Mouse (Mus musculus) stomach, embryonic 15.5 days (tissue): ENCODE measurements around the gene Blzf1. TPM values are rescaled to one million over a fixed set of nuclear protein-coding genes. Genes with fewer than 3 reads are reported as not detected.

Experiments used
- ATAC-seq: fragments of 200-750 bp; cut with Nextera tagmentation; 2 replicates; pipeline ENCODE4 v1.8.0; 2017; ENCODE audit warnings: low read depth, moderate number of reproducible peaks, moderate TSS enrichment; ENCODE audit not compliant: insufficient read depth, low FRiP score
- H3K27ac ChIP-seq: fragments of 300-500 bp; sonication (generic); 2 replicates; pipeline ENCODE4 v1.5.1; 2015; ENCODE audit warnings: mild to moderate bottlenecking, inconsistent platforms
- H3K27me3 ChIP-seq: fragments of 300-500 bp; sonication (generic); replicated peaks from 2 replicates; pipeline ENCODE4 v1.6.1; 2015; ENCODE audit warnings: inconsistent platforms
- H3K36me3 ChIP-seq: fragments of 300-500 bp; sonication (generic); 2 replicates; pipeline ENCODE4 v1.6.1; 2015; ENCODE audit warnings: inconsistent platforms
- H3K4me1 ChIP-seq: fragments of 300-500 bp; sonication (generic); 2 replicates; pipeline ENCODE4 v1.6.1; 2015; ENCODE audit warnings: inconsistent platforms
- H3K4me2 ChIP-seq: fragments of 300-500 bp; sonication (generic); 2 replicates; pipeline ENCODE4 v1.6.1; 2015; ENCODE audit warnings: mild to moderate bottlenecking, inconsistent platforms
- H3K4me3 ChIP-seq: fragments of 300-500 bp; sonication (generic); replicated peaks from 2 replicates; pipeline ENCODE4 v1.5.1; 2015; ENCODE audit warnings: inconsistent platforms
- H3K9ac ChIP-seq: fragments of 300-500 bp; sonication (generic); 2 replicates; pipeline ENCODE4 v1.6.1; 2015; ENCODE audit warnings: inconsistent platforms
- H3K9me3 ChIP-seq: fragments of 300-500 bp; sonication (generic); 2 replicates; pipeline ENCODE4 v1.6.1; 2016; ENCODE audit warnings: inconsistent platforms
- WGBS: fragments of 180-500 bp; shearing (Covaris S2); methylation state at CpG from one replicate; pipeline ENCODE4 v1.1.7; 2015; 5-methylcytosine and 5-hydroxymethylcytosine counted together
- polyA plus RNA-seq: library from polyadenylated mRNA; unstranded; fragments of >200 nt; fragmentation: Nextera tagmentation; extraction: Ambion mirVana; gene quantifications from 2 replicates; pipeline ENCODE4 v1.2.1, GENCODE M21; 2015

Gene Blzf1
- polyA plus RNA-seq, 1 experiment from 2014 or later, result 29.3 TPM

DNA sequence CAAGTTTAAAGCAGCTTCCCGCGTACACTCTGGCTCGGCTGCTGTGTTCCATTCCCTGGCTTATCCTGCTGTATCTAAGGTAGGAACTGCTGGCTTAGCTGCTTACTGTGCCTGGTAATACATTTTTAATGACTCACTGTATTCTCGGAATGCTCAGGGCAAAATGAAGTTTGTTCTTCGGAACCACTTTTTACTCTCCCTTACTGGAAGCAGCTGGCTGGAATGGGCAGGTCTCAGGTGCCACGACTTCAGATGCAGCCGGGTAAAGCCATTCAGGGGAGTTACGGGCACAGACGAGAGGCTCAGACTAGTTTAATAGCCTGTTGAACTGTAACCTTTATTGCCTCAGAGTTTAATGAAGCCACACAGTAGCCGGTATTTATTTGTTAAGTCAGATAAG, 14.1 kb upstream of the Blzf1 start:
- ATAC-seq, result no peak
- no peak overlapping the region for H3K9ac ChIP-seq
- H3K27me3 ChIP-seq, result no peaks in the 10 kb centered on the region
- H3K36me3 ChIP-seq, result no peaks in the 10 kb centered on the region
- no peak overlapping the region for H3K4me2 ChIP-seq
- H3K4me3 ChIP-seq, result no peak overlapping the region
- H3K4me1 ChIP-seq, result peaks cover 6% of the 10 kb centered on the region; the same call in 1 of the 2 replicates
- 74% methylated on average over 10 of the region's 10 CpGs for WGBS
- H3K9me3 ChIP-seq, result no peaks in the 10 kb centered on the region
- 0 out of 2 replicates have a peak overlapping the region, but pooled peaks have one; percentile 9 for H3K27ac ChIP-seq

DNA sequence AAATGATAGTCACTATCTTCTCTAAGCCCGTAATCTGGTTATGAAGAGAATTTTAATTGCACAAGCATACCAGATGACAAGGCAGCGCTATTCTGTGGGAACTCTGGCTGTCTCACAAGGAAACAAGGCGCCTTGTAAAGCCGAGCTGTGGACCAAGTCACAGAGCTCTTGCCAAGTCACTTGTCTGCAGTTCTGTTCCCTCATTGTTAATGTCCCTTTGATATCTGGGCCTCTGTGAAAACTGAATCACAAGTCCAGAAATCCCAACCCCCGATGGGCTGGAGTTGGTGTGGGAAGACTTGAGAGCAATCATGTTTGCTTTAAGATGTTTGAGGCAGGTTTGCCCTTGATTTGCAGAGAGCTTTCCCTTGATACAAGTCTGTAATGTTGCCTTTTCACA, 13.4 kb upstream of the Blzf1 start:
- Histone ChIP-seq H3K4me3 (no peak overlapping the region), H3K9ac (no peak overlapping the region), H3K4me2 (no peak overlapping the region), H3K9me3 (no peaks in the 10 kb centered on the region), H3K36me3 (no peaks in the 10 kb centered on the region), H3K27ac (0 out of 2 replicates have a peak overlapping the region, but pooled peaks have one; percentile 9), H3K4me1 (peaks cover 6% of the 10 kb centered on the region; the same call in 1 of the 2 replicates), H3K27me3 (no peaks in the 10 kb centered on the region)
- WGBS, result 73% methylated on average over 5 of the region's 5 CpGs
- ATAC-seq, result no peak

DNA sequence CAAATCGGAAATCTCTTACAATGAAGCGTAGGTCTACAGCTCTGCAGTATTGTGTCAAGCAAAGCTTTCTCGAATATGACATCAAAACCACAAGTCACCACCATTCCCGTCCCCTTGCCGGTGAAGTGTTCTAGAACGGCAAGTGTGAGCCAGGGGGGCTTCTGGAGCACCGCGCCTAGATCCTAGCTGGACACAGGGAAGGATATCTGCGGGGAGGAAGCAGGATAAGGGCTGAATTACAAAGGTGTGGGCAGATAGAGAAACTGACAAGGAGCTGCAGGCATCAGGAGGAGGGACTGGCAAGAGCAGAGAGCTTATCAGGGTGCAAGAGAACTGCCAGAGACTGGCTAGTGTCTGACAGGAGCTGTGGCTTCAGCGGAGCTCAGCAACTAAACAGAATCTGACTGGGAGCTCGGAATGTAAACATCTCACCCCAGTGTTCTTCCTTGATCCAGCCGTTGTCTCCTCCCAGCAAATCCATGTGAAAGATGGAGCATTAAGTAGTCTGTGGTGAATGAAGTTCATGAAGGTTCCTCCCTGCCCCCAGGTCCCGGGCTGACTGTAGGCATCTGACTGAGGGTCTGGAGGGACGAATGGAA, 12.4 kb upstream of the Blzf1 start:
- 53% methylated on average over 14 of the region's 14 CpGs for WGBS
- H3K27me3 ChIP-seq, result no peaks in the 10 kb centered on the region
- H3K36me3 ChIP-seq, result no peaks in the 10 kb centered on the region
- no peak overlapping the region for H3K4me3 ChIP-seq
- no peak overlapping the region for H3K27ac ChIP-seq
- H3K4me1 ChIP-seq, result peaks cover 6% of the 10 kb centered on the region; the same call in 1 of the 2 replicates
- H3K9ac ChIP-seq, result no peak overlapping the region
- no peak for ATAC-seq
- no peak overlapping the region for H3K4me2 ChIP-seq
- no peaks in the 10 kb centered on the region for H3K9me3 ChIP-seq

DNA sequence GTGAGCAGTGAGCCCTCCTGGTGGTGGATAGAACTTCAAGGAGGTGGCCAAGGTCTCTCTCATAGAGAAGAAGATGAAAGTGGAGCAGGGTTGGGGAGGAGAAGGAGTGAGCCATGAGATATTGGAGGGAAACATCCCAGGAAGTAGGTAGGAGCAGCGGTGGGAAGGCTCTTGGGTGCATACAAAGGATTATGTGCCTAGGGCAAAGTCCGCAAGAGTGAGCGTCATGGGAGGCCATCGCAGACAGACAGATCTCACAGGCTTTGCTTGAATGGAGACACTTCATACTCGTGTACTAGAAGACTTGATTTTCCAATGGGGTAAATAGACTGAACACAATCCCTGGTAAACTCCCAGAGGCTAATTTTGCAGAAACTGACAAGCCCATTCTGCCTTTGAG, 11.2 kb upstream of the Blzf1 start:
- Histone ChIP-seq H3K9ac (no peak overlapping the region), H3K27ac (no peak overlapping the region), H3K9me3 (no peaks in the 10 kb centered on the region), H3K4me2 (no peak overlapping the region), H3K36me3 (no peaks in the 10 kb centered on the region), H3K4me1 (peaks cover 6% of the 10 kb centered on the region; the same call in 1 of the 2 replicates), H3K27me3 (no peaks in the 10 kb centered on the region), H3K4me3 (no peak overlapping the region)
- 87% methylated on average over 5 of the region's 5 CpGs for WGBS
- no peak for ATAC-seq

DNA sequence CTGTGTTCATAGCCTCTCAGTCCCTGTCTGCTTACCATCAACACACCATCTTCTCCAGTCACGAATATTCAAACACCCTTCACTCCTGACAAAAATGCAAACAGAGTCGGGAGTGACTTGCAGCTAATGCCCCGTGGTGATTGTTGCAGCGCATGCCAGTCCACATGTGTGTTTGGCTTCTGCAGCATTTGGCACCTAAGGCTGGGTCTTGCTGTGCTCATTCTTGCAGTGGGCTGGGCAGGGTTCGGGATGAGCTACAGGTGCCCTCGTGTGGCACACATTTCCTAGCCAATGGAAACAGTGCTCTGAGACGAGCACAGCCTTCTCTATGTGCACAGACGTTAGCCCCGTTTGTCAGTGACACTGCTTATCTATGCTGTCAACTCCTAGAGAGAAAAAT, 10.0 kb upstream of the Blzf1 start:
- H3K4me2 ChIP-seq, result no peak overlapping the region
- 53% methylated on average over 9 of the region's 9 CpGs for WGBS
- peaks cover 6% of the 10 kb centered on the region; the same call in 1 of the 2 replicates for H3K4me1 ChIP-seq
- 0 out of 2 replicates have a peak, but pooled peaks cover 7% of the 10 kb centered on the region for H3K36me3 ChIP-seq
- ATAC-seq, result no peak
- no peak overlapping the region for H3K9ac ChIP-seq
- H3K4me3 ChIP-seq, result no peak overlapping the region
- no peak overlapping the region for H3K27ac ChIP-seq
- no peaks in the 10 kb centered on the region for H3K9me3 ChIP-seq
- H3K27me3 ChIP-seq, result no peaks in the 10 kb centered on the region

DNA sequence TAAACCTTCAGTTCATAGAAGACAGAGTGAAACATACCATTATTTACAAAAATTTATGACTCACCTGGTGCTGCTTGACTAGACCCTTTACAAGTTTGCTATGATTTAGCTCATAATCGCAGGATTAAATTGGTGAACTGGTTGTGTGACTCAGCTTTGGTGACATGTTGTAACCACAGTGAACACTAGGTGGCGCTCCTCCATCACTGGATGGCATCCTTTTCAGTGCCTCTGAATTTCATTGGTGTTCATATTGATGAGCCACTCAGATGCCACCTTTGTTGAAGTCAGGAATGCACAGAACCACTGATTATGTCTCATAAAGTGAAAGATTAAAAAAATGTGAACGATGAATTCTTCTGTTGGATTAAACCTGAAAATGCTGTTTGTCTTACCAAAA, 9.4 kb upstream of the Blzf1 start:
- Histone ChIP-seq H3K4me3 (no peak overlapping the region), H3K4me1 (peaks cover 6% of the 10 kb centered on the region; the same call in 1 of the 2 replicates), H3K27me3 (no peaks in the 10 kb centered on the region), H3K4me2 (no peak overlapping the region), H3K9ac (no peak overlapping the region), H3K27ac (no peak overlapping the region), H3K9me3 (no peaks in the 10 kb centered on the region), H3K36me3 (0 out of 2 replicates have a peak, but pooled peaks cover 8% of the 10 kb centered on the region)
- WGBS, result 32% methylated on average over 3 of the region's 3 CpGs
- no peak for ATAC-seq

DNA sequence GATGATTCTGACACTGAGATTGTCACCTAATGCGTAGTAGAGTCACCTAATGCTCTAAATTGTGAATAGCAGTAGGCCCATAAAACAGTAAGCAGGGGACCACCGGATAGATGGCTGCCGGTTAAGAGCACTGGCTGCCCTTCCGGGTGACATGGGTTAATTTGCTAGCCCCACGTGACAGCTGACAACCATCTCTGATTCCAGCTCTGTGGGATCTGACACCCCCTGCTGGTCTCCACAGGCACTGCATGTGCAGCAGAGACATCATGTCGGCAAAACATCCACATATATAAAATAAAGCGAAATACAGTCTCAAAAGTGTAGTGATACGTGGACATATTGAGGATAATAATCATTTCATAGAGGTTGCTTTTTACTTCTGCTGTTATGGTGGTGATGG, 8.0 kb upstream of the Blzf1 start:
- H3K36me3 ChIP-seq, result 0 out of 2 replicates have a peak, but pooled peaks cover 8% of the 10 kb centered on the region
- H3K27ac ChIP-seq, result no peak overlapping the region
- no peaks in the 10 kb centered on the region for H3K9me3 ChIP-seq
- peaks cover 6% of the 10 kb centered on the region; the same call in 1 of the 2 replicates for H3K4me1 ChIP-seq
- no peak overlapping the region for H3K9ac ChIP-seq
- no peak overlapping the region for H3K4me2 ChIP-seq
- 77% methylated on average over 8 of the region's 8 CpGs for WGBS
- no peak for ATAC-seq
- no peak overlapping the region for H3K4me3 ChIP-seq
- H3K27me3 ChIP-seq, result no peaks in the 10 kb centered on the region

DNA sequence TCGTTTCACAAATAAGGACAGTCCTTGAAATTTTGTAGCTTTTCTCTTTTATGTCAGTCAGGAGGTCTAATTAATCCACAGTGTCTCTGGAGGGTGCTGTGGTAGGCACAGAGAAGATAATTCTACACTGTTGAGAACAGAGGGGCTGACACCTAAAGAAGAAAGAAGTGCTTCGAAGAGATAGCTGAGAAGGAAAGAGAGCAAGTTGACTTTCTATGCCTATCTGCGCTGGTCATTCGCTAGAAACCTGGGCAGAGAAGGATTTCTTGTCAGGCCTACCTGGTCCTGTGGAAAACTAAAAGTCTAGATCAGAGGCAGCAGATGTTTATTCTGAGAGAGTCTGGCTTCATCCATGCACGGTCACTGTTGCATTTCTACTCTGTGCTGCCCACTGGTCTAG, 6.8 kb upstream of the Blzf1 start:
- Histone ChIP-seq H3K4me1 (no peaks in the 10 kb centered on the region), H3K4me2 (no peak overlapping the region), H3K4me3 (no peak overlapping the region), H3K9ac (no peak overlapping the region), H3K36me3 (0 out of 2 replicates have a peak, but pooled peaks cover 8% of the 10 kb centered on the region), H3K27ac (no peak overlapping the region), H3K27me3 (no peaks in the 10 kb centered on the region), H3K9me3 (no peaks in the 10 kb centered on the region)
- ATAC-seq, result no peak
- 93% methylated on average over 5 of the region's 5 CpGs for WGBS

DNA sequence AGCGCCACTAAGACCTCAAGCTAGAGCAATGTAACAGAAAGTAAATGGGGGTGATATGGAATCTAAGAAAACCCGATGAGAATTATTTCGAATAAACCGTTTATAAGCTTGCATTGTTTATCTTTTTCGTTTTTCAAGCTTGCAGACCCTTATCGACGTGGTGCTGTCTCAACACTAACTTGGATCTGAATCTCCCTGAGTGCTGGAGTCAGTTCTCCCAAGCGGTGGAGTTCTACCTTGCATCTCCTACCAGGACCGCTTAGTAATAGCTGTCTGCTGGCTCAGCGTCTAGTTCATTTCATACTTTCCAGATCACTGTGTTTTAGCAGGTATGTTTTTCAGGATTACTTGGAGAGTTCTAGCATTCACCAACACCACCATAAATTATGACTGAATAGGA, 633 bp upstream of the Blzf1 start:
- no peaks in the 10 kb centered on the region for H3K9me3 ChIP-seq
- H3K27me3 ChIP-seq, result no peaks in the 10 kb centered on the region
- peak overlapping the region; percentile 80 for H3K4me3 ChIP-seq
- ATAC-seq, result no peak
- H3K9ac ChIP-seq, result no peak overlapping the region; the same call in 1 of the 2 replicates
- peaks cover 10% of the 10 kb centered on the region; the same call in 1 of the 2 replicates for H3K4me1 ChIP-seq
- H3K36me3 ChIP-seq, result 0 out of 2 replicates have a peak, but pooled peaks cover 8% of the 10 kb centered on the region
- WGBS, result 7% methylated on average over 10 of the region's 10 CpGs
- peak overlapping the region; percentile 26; the same call in 1 of the 2 replicates for H3K27ac ChIP-seq
- H3K4me2 ChIP-seq, result peak overlapping the region; percentile 74

DNA sequence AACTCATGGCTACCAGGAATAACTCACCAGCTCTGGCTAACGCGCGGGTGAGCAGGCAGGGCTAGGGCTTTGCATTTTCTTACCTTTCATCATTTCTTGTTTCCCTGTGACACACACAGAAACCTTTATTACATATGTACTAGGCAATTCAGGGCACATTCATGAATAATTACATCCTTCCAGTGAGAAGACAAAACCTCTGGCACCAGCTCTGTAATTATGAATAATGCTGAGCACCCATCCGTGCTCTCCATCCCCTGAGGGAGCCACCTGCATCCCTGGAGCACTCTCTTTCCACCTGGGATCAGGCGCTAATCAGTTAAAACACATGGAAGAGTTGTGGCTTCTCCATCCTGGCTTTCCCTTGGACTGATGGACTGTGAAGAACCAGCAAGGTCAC, 3.5 kb downstream of the Blzf1 start, which contains the start of gene Nme7:
Gene Nme7 (plus strand): TSS at position 301 of the 400 bp plus-strand sequence.
- no peak within 1 kb of the TSS for H3K9ac ChIP-seq
- no peaks in the 10 kb centered on the region for H3K9me3 ChIP-seq
- H3K4me3 ChIP-seq, result no peak within 1 kb of the TSS
- H3K27me3 ChIP-seq, result no peaks in the 10 kb centered on the region
- ATAC-seq, result no peak
- 86% methylated on average over 5 of the region's 5 CpGs for WGBS
- H3K36me3 ChIP-seq, result peaks cover 16% of the 10 kb centered on the region
- no peak within 1 kb of the TSS for H3K27ac ChIP-seq
- peaks cover 10% of the 10 kb centered on the region; the same call in 1 of the 2 replicates for H3K4me1 ChIP-seq
- H3K4me2 ChIP-seq, result no peak within 1 kb of the TSS

DNA sequence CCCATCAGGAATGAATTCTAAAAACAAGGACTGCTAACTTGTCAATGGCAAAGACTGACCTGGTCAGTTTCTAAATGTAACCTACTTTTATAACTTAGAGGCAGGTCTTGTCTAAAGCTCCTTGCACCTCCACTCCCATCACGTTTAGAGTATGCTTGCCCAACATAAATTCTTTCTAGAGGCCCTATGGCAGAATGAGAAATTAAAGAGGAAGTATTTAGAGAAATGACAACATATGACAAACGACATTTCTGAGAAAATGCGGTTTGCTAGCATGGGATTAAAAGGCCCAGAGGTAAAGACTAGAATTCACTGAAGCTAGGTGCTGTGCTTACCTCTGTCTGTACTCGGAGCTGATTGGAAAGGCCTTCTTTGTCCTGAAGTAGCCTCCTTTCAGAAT, 5.3 kb downstream of the Blzf1 start:
- no peak for ATAC-seq
- Histone ChIP-seq H3K4me2 (no peak overlapping the region), H3K27ac (no peak overlapping the region), H3K4me1 (0 out of 2 replicates have a peak, but pooled peaks cover 3% of the 10 kb centered on the region), H3K4me3 (no peak overlapping the region), H3K27me3 (no peaks in the 10 kb centered on the region), H3K9ac (no peak overlapping the region), H3K9me3 (no peaks in the 10 kb centered on the region), H3K36me3 (peaks cover 27% of the 10 kb centered on the region)
- WGBS, result 75% methylated on average over 4 of the region's 4 CpGs

DNA sequence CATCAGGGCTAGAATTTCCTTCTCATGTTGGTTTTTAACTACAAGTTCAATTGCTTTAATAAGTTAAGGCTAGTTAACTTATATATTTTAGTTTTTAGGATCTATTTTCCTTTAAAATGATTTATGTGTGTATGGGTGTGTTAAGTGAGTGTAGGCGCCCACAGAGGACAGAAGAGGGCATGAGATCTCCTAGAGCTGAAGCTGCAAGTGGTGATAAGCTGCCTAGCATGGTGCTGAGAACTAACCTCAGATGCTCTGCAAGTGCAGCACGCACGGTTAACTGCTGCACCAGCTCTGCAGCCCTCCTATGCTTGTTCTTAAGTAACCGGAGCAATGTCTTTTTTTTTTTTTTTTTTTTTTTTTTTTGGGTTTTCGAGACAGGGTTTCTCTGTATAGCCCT, 10.8 kb downstream of the Blzf1 start:
- no peak overlapping the region for H3K4me3 ChIP-seq
- no peak for ATAC-seq
- no peak overlapping the region for H3K4me2 ChIP-seq
- 94% methylated on average over 4 of the region's 5 CpGs for WGBS
- no peaks in the 10 kb centered on the region for H3K4me1 ChIP-seq
- no peaks in the 10 kb centered on the region for H3K9me3 ChIP-seq
- no peaks in the 10 kb centered on the region for H3K27me3 ChIP-seq
- no peak overlapping the region for H3K27ac ChIP-seq
- H3K36me3 ChIP-seq, result peaks cover 46% of the 10 kb centered on the region
- H3K9ac ChIP-seq, result no peak overlapping the region
